Mouse (Mus musculus) liver, embryonic 14.5 days (tissue): Measurements from ENCODE around the gene Fgfr2. TPM values are rescaled to one million over a fixed set of nuclear protein-coding genes. Genes with fewer than 3 reads are reported as not detected.
A peak's percentile ranks its signal among the peaks of the same experiment; 100 is the strongest.

Source experiments
- ATAC-seq: fragments of 200-750 bp; cut with Nextera tagmentation; 2 replicates; pipeline ENCODE4 v1.8.0; 2017; ENCODE audit warnings: moderate number of reproducible peaks, mild to moderate bottlenecking, moderate library complexity; ENCODE audit not compliant: insufficient read depth
- DNase-seq, 3 experiments: peaks; one replicate each; pipeline ENCODE4 v3.0.0-alpha.2; 2012 to 2013; ENCODE audit warnings: low read depth in 3 of 3, low spot score in 3 of 3
- H3K27ac ChIP-seq: fragments of 300-500 bp; sonication (generic); 2 replicates; pipeline ENCODE4 v1.5.1; 2014; ENCODE audit warnings: moderate library complexity, mild to moderate bottlenecking, control low read depth, inconsistent platforms
- H3K27me3 ChIP-seq: fragments of 300-500 bp; sonication (generic); 2 replicates; pipeline ENCODE4 v1.6.1; 2014; ENCODE audit warnings: mild to moderate bottlenecking, low read length, moderate library complexity; ENCODE audit not compliant: control insufficient read depth, insufficient read depth
- H3K36me3 ChIP-seq: fragments of 300-500 bp; sonication (generic); replicated peaks from 2 replicates; pipeline ENCODE4 v1.6.1; 2014; ENCODE audit warnings: low read depth; ENCODE audit not compliant: control insufficient read depth, insufficient read depth
- H3K4me1 ChIP-seq, 2 experiments: fragments of 200-500 bp in 1 of 2; fragments of 300-500 bp in 1 of 2; sonication (generic) in 1 of 2; replicated peaks; 2 replicates each; pipeline ENCODE4 v1.6.1; 2012 to 2014; ENCODE audit warnings: antibody characterized with exemption in 1 of 2, inconsistent platforms in 1 of 2, low read length in 1 of 2; ENCODE audit not compliant: control insufficient read depth in 2 of 2, insufficient read depth in 2 of 2
- H3K4me2 ChIP-seq: fragments of 300-500 bp; sonication (generic); 2 replicates; pipeline ENCODE4 v1.6.1; 2014; ENCODE audit warnings: low read depth, mild to moderate bottlenecking, control low read depth, moderate library complexity
- H3K4me3 ChIP-seq, 2 experiments: fragments of 200-500 bp in 1 of 2; fragments of 300-500 bp in 1 of 2; sonication (generic) in 1 of 2; 2 replicates each; pipeline ENCODE4 v1.5.1; 2012 to 2014; ENCODE audit warnings: low read depth in 2 of 2, low read length in 2 of 2, mild to moderate bottlenecking in 2 of 2, control low read depth in 1 of 2, inconsistent platforms in 1 of 2, moderate library complexity in 1 of 2; ENCODE audit not compliant: insufficient read depth in 1 of 2
- H3K9ac ChIP-seq: fragments of 300-500 bp; sonication (generic); replicated peaks from 2 replicates; pipeline ENCODE4 v1.6.1; 2014; ENCODE audit warnings: mild to moderate bottlenecking, control low read depth, moderate library complexity
- H3K9me3 ChIP-seq: fragments of 300-500 bp; sonication (generic); 2 replicates; pipeline ENCODE4 v1.6.1; 2016; ENCODE audit warnings: low read length, mixed read lengths; ENCODE audit not compliant: control insufficient read depth
- CTCF ChIP-seq: IDR thresholded peaks from 2 replicates; pipeline ENCODE4 v1.5.1; 2016; ENCODE audit warnings: antibody characterized with exemption, low read depth, control low read depth
- EP300 ChIP-seq: IDR thresholded peaks from 2 replicates; pipeline ENCODE4 v1.6.1; 2016; ENCODE audit warnings: antibody characterized with exemption, low read depth
- WGBS: fragments of 180-500 bp; shearing (Covaris S2); extraction: QIAGEN DNeasy Blood & Tissue Kit; methylation state at CpG from one replicate; pipeline ENCODE4 v1.1.7; 2014; ENCODE audit not compliant: insufficient replicate concordance; 5-methylcytosine and 5-hydroxymethylcytosine counted together
- polyA plus RNA-seq, 2 experiments: library from polyadenylated mRNA; depleted of rRNA in 1 of 2; stranded (reverse) in 1 of 2; unstranded in 1 of 2; fragments of >200 nt; fragmentation: Nextera tagmentation in 1 of 2; extraction: Ambion mirVana in 1 of 2; gene quantifications; 2 replicates each; pipeline versions ENCODE4 v1.2.1 to v1.2.3; 2012 to 2014

The Fgfr2 gene
- polyA plus RNA-seq, 2 experiments: 7.9 to 8.8 TPM

- H3K4me1 ChIP-seq: no peaks in the 10 kb centered on the region
- peaks cover 77% of the 10 kb centered on the region for H3K27me3 ChIP-seq
- DNase-seq (no peak), ATAC-seq (no peak)
- WGBS: under 1% methylated on average over 62 of the region's 65 CpGs
- H3K9ac ChIP-seq: no peak within 1 kb of the TSS
- no peaks in the 10 kb centered on the region for H3K36me3 ChIP-seq
- peak within 1 kb of the TSS; percentile 31; the same call in 1 of the 2 replicates for H3K4me2 ChIP-seq
- TF ChIP-seq CTCF (no peak), EP300 (no peak)
- no peaks in the 10 kb centered on the region for H3K9me3 ChIP-seq
- H3K27ac ChIP-seq: no peak within 1 kb of the TSS
- peak within 1 kb of the TSS in 1 of 2 experiments; percentile 26; a peak in 2 of 4 replicates for H3K4me3 ChIP-seq
Measured at GRCm38 (mm10) chr7:131542115-131542871, 1580.9 kb downstream of the Fgfr2 start, which contains the start of gene Hmx3. Gene Hmx3 (plus strand): TSS chr7:131542867.

- no peak overlapping the region for H3K27ac ChIP-seq
- no peaks in the 10 kb centered on the region for H3K4me1 ChIP-seq
- TF ChIP-seq CTCF: no peak
- TF ChIP-seq EP300: no peak
- no peak overlapping the region; a peak in 1 of 4 replicates for H3K4me3 ChIP-seq
- 3% methylated on average over 41 of the region's 41 CpGs for WGBS
- no peaks in the 10 kb centered on the region for H3K36me3 ChIP-seq
- H3K9ac ChIP-seq: no peak overlapping the region
- no peaks in the 10 kb centered on the region for H3K9me3 ChIP-seq
- no peak overlapping the region for H3K4me2 ChIP-seq
- peaks cover 69% of the 10 kb centered on the region for H3K27me3 ChIP-seq
- no peak for DNase-seq
- ATAC-seq: no peak
Measured at GRCm38 (mm10) chr7:131541184-131542114, 1581.7 kb downstream of the Fgfr2 start.

GRCm38 (mm10) chr7:131539979-131540378, 1583.2 kb downstream of the Fgfr2 start:
- peak; percentile 19 to 30 (median 27) for DNase-seq
- Histone ChIP-seq H3K27ac (no peak overlapping the region), H3K4me2 (no peak overlapping the region), H3K9ac (no peak overlapping the region), H3K36me3 (no peaks in the 10 kb centered on the region), H3K27me3 (peaks cover 54% of the 10 kb centered on the region), H3K4me1 (no peaks in the 10 kb centered on the region), H3K4me3 (no peak overlapping the region), H3K9me3 (no peaks in the 10 kb centered on the region)
- ATAC-seq: no peak
- under 1% methylated on average over 7 of the region's 7 CpGs for WGBS
- TF ChIP-seq CTCF (peak; percentile 78), EP300 (no peak)

- no peak overlapping the region for H3K4me2 ChIP-seq
- DNase-seq (no peak), ATAC-seq (no peak)
- H3K4me1 ChIP-seq: no peaks in the 10 kb centered on the region
- WGBS: 36% methylated on average over 2 of the region's 2 CpGs
- no peaks in the 10 kb centered on the region for H3K27me3 ChIP-seq
- no peaks in the 10 kb centered on the region for H3K36me3 ChIP-seq
- H3K9ac ChIP-seq: no peak overlapping the region
- no peaks in the 10 kb centered on the region for H3K9me3 ChIP-seq
- H3K4me3 ChIP-seq: no peak overlapping the region
- H3K27ac ChIP-seq: no peak overlapping the region
- TF ChIP-seq CTCF (no peak), EP300 (no peak)
Measured at GRCm38 (mm10) chr7:131503739-131504138, 1619.4 kb downstream of the Fgfr2 start.

GRCm38 (mm10) chr7:131478403-131478802, 1644.7 kb downstream of the Fgfr2 start:
- no peak overlapping the region for H3K4me3 ChIP-seq
- no peak overlapping the region for H3K9ac ChIP-seq
- ATAC-seq: no peak
- H3K4me1 ChIP-seq: no peaks in the 10 kb centered on the region
- H3K4me2 ChIP-seq: no peak overlapping the region
- TF ChIP-seq EP300 (no peak), CTCF (no peak)
- DNase-seq: no peak
- no peaks in the 10 kb centered on the region for H3K36me3 ChIP-seq
- WGBS: 69% methylated on average over 5 of the region's 5 CpGs
- no peaks in the 10 kb centered on the region for H3K27me3 ChIP-seq
- no peaks in the 10 kb centered on the region for H3K9me3 ChIP-seq
- no peak overlapping the region for H3K27ac ChIP-seq
